Mouse (Mus musculus): Measurements from ENCODE around the gene Epha6. TPM values are rescaled to one million over a fixed set of nuclear protein-coding genes. Genes with fewer than 3 reads are reported as not detected.

The Epha6 gene
- total RNA-seq (2021) = not detected

- peak; percentile 5 for DNase-seq
Measured at GRCm38 (mm10) chr16:60605061-60605831, at the start of gene Epha6. Epha6 (minus strand) TSS chr16:60605531.

GRCm38 (mm10) chr16:60651716-60652115 lies 46.4 kb upstream of the Epha6 start:
- no peak for DNase-seq

- no peak for DNase-seq
Measured at GRCm38 (mm10) chr16:60628091-60628490, 22.8 kb upstream of the Epha6 start.

GRCm38 (mm10) chr16:60605832-60606583 lies 677 bp upstream of the Epha6 start:
- peak; percentile 22 for DNase-seq

- no peak for DNase-seq
Measured at GRCm38 (mm10) chr16:60604613-60605012, 718 bp downstream of the Epha6 start.

- DNase-seq = no peak
Measured at GRCm38 (mm10) chr16:60585322-60585721, 20.0 kb downstream of the Epha6 start.

- no peak for DNase-seq
Measured at GRCm38 (mm10) chr16:60584695-60585094, 20.6 kb downstream of the Epha6 start.

- DNase-seq = no peak
Measured at GRCm38 (mm10) chr16:60570546-60570945, 34.8 kb downstream of the Epha6 start.

- no peak for DNase-seq
Measured at GRCm38 (mm10) chr16:60544385-60544784, 60.9 kb downstream of the Epha6 start.

- peak; percentile 13 for DNase-seq
Measured at GRCm38 (mm10) chr16:60538233-60538632, 67.1 kb downstream of the Epha6 start.

- no peak for DNase-seq
Measured at GRCm38 (mm10) chr16:60509707-60510106, 95.6 kb downstream of the Epha6 start.

- DNase-seq = no peak
Measured at GRCm38 (mm10) chr16:60499567-60499966, 105.8 kb downstream of the Epha6 start.

- no peak for DNase-seq
Measured at GRCm38 (mm10) chr16:60475776-60476175, 129.6 kb downstream of the Epha6 start.

- no peak for DNase-seq
Measured at GRCm38 (mm10) chr16:60468200-60468785, 137.0 kb downstream of the Epha6 start.

- peak; percentile 14 for DNase-seq
Measured at GRCm38 (mm10) chr16:60435283-60435682, 170.0 kb downstream of the Epha6 start.

- no peak for DNase-seq
Measured at GRCm38 (mm10) chr16:60434241-60434640, 171.1 kb downstream of the Epha6 start.

- DNase-seq = no peak
Measured at GRCm38 (mm10) chr16:60395306-60395705, 210.0 kb downstream of the Epha6 start.

GRCm38 (mm10) chr16:60392961-60393360 lies 212.4 kb downstream of the Epha6 start:
- DNase-seq = no peak

GRCm38 (mm10) chr16:60375147-60375546 lies 230.2 kb downstream of the Epha6 start:
- no peak for DNase-seq

GRCm38 (mm10) chr16:60283963-60284362 lies 321.4 kb downstream of the Epha6 start:
- DNase-seq = no peak

- no peak for DNase-seq
Measured at GRCm38 (mm10) chr16:60274109-60274508, 331.2 kb downstream of the Epha6 start.

GRCm38 (mm10) chr16:60266367-60267351 lies 338.7 kb downstream of the Epha6 start:
- DNase-seq = no peak
